Mouse (Mus musculus) spleen, postnatal 14 days (tissue): ENCODE results near the gene Pitx2.

Experiments used
- DNase-seq, 2 experiments: peaks; one replicate each; pipeline ENCODE4 v3.0.0; 2021 to 2022; ENCODE audit warnings: low spot score in 2 of 2

Gene Pitx2

DNA sequence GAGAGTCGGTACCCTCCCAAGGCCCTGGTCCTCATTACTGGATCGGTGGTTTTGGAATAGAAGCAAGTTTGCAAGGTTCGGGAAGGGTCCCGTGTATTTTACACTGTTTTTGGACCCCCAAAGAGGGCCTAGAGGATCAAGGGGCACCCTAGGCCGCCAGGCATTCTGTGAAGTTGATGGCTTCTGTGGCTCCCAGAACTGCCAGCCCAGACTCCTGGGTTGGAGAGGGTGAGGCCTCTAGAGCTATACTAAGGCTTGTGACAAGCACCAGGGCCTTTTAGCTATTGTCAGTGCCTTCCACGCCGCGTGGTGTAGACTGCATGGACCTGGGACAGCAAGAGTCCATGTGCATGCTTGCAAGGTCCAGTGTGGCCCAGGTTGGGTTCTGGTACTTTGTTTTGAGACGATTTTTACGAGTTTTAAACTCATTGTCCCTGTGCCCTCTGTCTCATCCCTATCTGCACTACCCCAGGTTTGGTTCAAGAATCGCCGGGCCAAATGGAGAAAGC, 18.2 kb downstream of the Pitx2 start:
- no peak for DNase-seq

GRCm38 (mm10) chr3:129218371-129218921, 18.8 kb downstream of the Pitx2 start:
- DNase-seq = no peak

DNA sequence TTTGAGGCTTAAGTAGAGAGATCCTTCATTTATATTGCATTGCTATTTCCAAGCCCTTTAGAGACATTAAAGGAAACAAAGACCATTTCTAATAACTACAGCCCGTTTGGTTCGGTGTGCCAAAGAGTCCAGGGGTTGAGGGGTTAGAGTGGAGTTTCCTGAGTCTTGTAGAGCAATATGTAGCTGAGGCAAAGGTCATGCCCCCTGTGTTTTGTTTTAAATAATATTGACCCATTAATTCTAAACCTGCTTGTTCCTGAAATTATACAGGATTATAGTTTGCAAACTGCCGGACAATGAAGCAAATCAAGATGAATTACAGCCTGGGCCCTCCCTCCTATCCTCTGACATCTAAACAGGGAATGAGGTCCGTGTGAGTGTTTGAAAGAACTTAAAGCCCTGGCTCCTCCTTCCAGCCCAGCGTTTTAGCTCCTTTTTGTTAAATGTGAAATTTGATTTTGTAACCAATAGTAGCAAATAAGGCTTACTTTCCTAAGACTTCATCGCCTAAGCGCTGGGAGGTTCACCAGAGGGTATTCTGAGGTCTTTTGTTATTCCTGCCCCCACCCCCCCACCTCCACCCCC, 20.5 kb downstream of the Pitx2 start:
- DNase-seq = no peak

DNA sequence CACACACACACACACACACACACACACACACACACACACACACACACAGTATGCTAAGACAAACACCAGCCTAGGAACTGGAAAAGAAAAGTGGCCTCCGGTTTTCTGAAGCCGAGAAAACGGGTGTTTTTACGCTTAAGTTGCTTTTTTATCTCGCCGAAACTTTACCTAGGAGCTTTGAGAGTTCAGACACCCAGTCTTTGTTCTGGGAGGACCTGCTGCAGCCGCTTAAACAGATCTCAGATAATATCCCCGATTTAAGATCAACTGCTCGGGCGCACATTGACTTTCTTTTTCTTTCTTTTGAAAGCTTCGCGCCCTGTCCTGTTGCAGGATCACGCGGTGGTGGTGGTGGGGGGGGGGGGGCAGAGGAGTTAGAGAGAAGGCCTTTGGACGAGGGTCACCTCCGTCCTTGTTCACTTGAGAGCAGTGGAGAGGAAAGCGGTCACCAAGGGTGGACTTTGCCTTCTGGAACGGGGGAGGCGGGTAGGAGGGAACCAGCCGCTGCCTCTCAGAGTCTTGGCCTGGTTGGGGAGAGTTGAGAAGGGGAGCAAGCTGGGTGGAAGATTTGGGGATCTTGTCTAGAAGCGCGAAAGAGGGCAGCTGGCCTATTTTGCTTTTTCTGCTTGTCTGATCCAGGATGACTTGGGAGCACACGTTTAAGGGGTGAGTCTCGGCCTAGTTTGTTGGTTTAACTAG, 21.2 kb downstream of the Pitx2 start:
- DNase-seq = no peak

DNA sequence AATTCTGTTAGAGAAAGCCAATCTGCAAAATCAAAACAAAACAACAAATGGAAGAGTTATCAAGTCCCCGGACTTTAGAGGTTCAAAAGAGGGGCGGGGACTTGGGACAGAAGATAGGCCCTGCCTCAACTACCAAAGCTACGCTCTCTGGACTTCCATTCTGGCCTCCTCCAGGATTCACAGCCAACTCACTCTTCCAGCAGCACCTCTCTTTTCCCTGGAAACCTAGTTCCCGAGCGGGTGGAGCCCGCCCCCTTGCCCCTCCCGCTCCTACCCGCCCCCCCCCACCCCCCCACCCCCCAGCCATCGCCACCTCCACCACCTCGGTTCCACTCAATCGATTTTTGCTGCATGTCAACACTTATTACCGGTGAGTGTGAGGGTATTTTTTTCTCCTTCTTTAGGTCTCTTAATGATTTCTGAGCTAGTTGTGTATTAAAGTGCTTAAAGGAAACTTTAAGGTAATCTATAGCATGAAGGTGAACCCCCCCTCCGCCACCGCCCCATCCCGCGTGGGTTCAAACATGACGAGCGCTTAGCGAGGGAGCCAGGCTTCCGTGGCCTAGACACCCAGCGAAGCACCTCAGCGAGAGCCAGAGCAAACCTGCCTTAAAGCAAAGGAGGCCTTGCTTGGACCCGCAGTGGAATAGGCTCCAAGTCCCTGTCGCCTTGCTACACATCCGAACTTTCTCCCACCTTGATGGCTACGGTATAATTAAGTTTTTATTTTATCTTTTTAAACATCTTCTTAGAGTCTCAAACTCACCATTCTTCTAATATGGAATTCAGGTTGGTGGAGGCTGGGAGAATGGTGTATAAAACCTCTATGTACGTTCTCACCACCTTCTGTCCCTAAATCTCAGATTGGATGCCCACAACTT, 21.9 kb downstream of the Pitx2 start:
- no peak for DNase-seq

GRCm38 (mm10) chr3:129222448-129223290, 23.0 kb downstream of the Pitx2 start:
- DNase-seq = no peak

DNA sequence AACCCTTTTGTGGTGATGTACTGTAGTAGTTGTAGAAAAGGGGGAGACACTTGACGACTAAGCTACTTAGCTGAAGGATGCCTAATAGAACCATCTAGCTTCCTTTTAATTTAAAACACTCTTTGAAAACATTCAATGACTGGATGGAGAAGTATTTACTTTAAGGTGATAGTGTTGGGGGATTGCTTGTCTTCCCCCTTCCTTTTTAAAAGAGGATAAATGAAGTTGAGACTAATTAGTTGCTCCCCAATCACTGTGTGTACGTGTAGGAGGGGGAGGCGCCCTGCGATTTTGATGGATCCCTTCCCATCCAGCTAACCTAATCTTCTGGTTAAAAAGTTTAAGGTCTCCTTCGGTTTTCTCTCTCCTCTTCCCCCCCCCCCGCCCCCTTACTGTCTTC, 23.7 kb downstream of the Pitx2 start:
- DNase-seq = no peak

GRCm38 (mm10) chr3:129223964-129224805, 24.5 kb downstream of the Pitx2 start:
- no peak for DNase-seq

DNA sequence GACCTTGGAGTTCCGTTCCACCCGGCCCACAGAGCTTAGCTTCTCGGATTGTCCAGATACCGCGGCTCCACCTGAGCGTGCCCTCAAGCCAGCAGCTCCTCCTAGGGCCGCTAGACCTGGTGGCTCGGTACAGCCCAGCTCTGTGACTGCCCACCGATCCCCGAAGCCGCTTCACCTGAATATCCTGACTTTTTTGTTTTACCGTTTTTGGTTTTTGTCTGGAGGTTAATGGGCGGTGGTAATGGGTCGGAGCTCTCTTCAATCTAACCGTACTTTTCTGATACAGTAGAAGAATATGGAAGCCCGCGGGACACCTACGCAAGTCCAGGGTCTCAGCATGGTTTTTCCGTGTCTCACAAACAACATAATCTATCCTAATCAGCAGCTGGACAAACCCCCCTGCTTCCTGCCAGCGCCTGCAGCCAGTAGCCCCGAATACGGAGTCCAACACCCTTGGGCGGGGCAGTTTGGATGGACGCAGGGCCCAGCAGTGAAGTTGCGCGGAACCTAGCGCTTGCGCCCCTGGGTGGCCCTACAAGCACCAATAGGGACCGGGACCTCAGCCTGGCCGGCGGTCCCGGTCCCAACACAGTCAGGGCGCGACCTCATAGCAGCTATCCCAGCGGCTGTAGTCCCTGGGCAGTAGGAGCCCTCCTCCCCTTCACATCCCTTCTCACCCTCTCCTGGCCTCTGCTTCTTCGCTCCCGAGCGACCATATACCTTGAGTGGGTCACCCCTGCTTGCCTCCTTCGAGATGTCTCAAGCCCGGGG, 25.3 kb downstream of the Pitx2 start:
- no peak for DNase-seq

DNA sequence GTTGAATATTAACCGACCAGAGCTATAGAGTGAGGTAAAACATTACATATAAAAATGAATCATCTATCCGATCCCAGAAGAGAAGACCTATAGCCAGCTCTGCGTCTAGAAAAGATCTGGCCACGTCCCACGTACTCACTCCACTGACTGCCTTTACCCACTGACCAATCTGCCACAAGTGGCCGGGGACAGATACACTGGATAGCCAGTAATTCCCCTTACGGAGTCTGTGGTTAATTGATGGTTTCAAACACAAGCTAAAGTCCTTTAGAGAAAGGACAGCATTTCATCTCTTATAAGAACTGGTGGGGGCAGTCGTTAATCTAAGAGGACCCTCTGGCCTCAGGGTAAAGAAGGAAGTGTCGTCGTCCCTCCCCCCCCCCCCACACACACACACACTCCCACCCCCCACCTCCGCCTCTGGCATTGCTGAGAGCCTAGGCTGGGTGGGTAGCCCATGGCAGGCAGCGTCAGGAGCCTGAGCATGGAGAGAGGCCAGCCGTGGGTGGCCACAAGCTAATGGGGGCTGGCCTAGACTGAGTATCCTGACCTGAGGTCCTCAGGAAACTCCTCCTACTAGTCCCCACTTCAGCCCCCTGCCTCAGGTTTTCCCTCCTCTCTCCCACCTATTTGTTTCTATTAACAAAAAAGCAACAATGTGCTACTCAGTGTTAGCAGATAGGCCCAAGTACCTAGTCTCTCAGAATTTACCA, 26.1 kb downstream of the Pitx2 start:
- DNase-seq = no peak

- no peak for DNase-seq
These were observed 27.0 kb downstream of the Pitx2 start for GRCm38 (mm10) chr3:129226681-129227080.

DNA sequence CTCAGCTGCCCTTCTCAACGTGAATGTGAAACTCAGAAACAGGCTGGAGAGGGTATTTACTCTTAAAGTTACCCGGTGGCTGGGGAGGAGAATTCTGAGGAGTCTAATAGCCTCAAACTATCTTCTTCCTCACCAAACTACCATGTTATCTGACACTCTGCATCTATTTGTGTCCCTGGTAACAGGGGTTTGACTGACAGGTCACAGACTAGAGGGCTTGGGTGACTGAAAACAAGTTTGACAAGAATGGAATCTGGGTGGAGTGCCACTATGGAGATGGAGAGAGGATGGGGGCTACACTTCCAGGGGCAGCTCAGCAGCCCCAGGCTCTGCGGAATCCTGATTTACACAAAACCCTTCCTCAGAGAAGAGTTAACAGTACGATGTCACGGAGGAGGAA, 27.7 kb downstream of the Pitx2 start:
- DNase-seq = no peak

DNA sequence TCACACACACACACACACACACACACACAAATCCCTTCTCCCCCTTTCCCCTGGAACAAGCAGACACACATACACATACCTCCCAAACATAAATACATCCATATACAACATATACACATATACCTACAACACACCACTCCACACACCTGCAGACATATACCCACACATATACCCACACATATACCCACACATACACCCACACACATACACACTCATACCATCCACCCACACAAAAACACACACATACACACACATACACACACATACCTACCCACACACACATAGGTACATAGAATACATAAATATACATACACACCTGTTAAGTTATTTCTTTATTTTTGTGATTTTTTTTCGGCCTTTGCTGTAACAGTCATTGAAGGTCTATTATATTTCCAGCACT, 38.3 kb downstream of the Pitx2 start:
- DNase-seq = no peak

DNA sequence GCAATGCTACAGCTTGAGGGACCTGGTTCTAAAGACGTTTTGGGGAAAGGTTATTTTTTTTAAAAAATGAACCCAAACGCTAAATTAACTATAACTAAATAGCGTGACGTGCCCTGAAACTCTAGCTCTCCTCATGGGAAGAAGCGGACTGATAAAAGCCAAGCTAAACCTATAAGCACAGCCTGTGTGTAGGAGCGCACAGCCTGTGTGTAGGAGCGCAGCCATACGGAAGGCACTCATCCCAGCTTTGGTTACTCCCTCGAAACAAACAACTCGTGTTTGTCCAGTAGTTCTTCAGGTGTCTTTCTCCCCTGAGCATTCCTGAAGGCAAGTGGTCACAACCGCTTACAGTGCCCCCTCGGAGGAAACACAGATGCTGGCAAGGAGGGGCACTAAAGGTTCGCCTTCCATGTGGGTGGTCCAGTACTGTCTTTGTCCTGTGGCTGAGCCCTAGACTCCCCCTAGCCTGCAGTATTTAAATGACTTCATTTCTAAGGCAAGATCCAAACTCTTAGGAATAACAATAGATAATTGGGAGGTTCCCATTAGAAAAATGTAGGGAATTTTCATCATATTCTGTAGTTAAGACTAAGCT, 39.1 kb downstream of the Pitx2 start:
- no peak for DNase-seq

- DNase-seq = no peak
These were observed 51.3 kb downstream of the Pitx2 start for GRCm38 (mm10) chr3:129250997-129251396.

DNA sequence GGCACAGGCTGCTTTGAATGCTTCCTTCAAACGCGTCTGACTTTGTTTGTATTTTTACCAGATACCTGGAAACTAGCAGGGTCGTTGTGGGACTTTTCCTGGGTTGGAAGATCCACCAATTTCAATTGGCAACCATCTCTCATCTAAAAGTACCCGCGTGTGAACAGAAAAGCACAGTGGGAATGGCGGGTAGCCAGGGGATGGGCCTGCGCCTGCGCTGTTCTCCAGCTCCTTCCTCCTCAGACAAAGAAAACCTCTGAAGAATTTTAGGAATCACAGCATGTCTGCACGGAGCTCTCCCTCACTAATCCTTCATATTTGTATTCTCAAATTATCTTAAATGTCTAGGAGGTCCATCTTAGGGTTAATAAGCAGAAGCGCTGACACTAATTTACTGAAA, 54.6 kb downstream of the Pitx2 start:
- DNase-seq = no peak

DNA sequence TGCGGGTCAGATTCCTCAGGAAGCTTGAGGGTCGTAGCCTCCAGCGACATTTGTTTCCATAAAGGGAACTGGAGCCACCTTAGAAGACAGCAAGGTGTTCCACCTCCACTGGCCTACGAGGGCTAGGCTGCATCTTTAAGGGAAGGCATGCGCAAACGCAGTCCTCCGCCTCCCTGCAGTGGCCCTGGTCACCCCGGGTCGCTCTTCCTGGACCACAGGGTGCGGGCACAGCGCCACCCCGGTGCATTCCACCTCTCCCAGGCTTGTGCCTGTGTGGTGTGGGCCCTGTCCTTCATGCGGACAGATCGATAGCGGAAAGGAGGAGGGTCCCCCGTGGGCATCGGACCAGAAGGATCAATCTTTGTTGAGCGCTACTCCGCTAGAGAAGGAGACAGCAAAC, 56.6 kb downstream of the Pitx2 start:
- DNase-seq = no peak

GRCm38 (mm10) chr3:129256766-129257165, 57.1 kb downstream of the Pitx2 start:
- no peak for DNase-seq

DNA sequence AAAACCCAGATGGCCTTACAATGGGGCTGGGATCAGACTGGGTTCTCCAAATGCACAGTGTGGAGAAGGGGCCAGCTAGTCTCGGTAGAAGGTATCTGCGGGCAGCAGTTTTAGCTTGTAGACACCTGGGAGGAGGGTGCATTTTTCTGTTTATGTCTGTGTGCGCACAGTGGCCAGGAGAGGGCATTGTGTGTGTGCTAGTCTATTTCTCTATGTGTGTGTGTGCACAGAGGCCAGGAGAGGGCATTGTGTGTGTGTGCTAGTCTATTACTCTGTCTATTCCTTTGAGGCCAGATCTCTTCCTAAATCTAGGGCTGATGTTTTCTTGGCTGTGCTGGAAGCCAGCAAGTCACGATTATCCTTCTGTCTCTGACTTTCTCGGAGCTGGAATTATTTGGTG, 58.8 kb downstream of the Pitx2 start:
- no peak for DNase-seq
